Mouse (Mus musculus) midbrain, embryonic 12.5 days (tissue): ENCODE measurements around the gene Plxnb2. TPM values are rescaled to one million over a fixed set of nuclear protein-coding genes. Genes with fewer than 3 reads are reported as not detected.

Experiments used
- ATAC-seq: fragments of 200-750 bp; cut with Nextera tagmentation; 2 replicates; pipeline ENCODE4 v1.8.0; 2017; ENCODE audit warnings: low read depth, moderate TSS enrichment, moderate library complexity; ENCODE audit not compliant: low FRiP score
- H3K27ac ChIP-seq: fragments of 300-500 bp; sonication (generic); replicated peaks from 2 replicates; pipeline ENCODE4 v1.5.1; 2016; ENCODE audit warnings: mild to moderate bottlenecking
- H3K27me3 ChIP-seq: fragments of 300-500 bp; sonication (generic); 2 replicates; pipeline ENCODE4 v1.6.1; 2016; ENCODE audit warnings: mild to moderate bottlenecking
- H3K36me3 ChIP-seq: fragments of 300-500 bp; sonication (generic); 2 replicates; pipeline ENCODE4 v1.6.1; 2016
- H3K4me1 ChIP-seq: fragments of 300-500 bp; sonication (generic); 2 replicates; pipeline ENCODE4 v1.6.1; 2016
- H3K4me2 ChIP-seq: fragments of 300-500 bp; sonication (generic); replicated peaks from 2 replicates; pipeline ENCODE4 v1.6.1; 2016; ENCODE audit warnings: mild to moderate bottlenecking, moderate library complexity
- H3K4me3 ChIP-seq: fragments of 300-500 bp; sonication (generic); 2 replicates; pipeline ENCODE4 v1.5.1; 2016; ENCODE audit warnings: mild to moderate bottlenecking
- H3K9ac ChIP-seq: fragments of 300-500 bp; sonication (generic); replicated peaks from 2 replicates; pipeline ENCODE4 v1.6.1; 2016; ENCODE audit warnings: mild to moderate bottlenecking, moderate library complexity
- H3K9me3 ChIP-seq: fragments of 300-500 bp; sonication (generic); 2 replicates; pipeline ENCODE4 v1.6.1; 2016; ENCODE audit warnings: mild to moderate bottlenecking
- WGBS: fragments of 180-500 bp; shearing (Covaris S2); methylation state at CpG from one replicate; pipeline ENCODE4 v1.1.7; 2016; 5-methylcytosine and 5-hydroxymethylcytosine counted together
- microRNA-seq: library from miRNA; unstranded; fragments of <30 nt; microRNA quantifications from one replicate; pipeline ENCODE4, GENCODE M21; 2017
- polyA plus RNA-seq: library from polyadenylated mRNA; unstranded; fragments of >200 nt; fragmentation: Nextera tagmentation; extraction: Ambion mirVana; gene quantifications from 2 replicates; pipeline ENCODE4 v1.2.1, GENCODE M21; 2016

Plxnb2 gene
- polyA plus RNA-seq, 1 experiment from 2014 or later, result 164 TPM

- Histone ChIP-seq H3K27me3 (no peaks in the 10 kb centered on the region), H3K4me1 (no peaks in the 10 kb centered on the region), H3K27ac (no peak overlapping the region), H3K4me3 (no peak overlapping the region), H3K4me2 (no peak overlapping the region), H3K9me3 (no peaks in the 10 kb centered on the region), H3K9ac (no peak overlapping the region), H3K36me3 (peaks cover 92% of the 10 kb centered on the region)
- no peak for ATAC-seq
- WGBS, result 81% methylated on average over 9 of the region's 9 CpGs
Measured at GRCm38 (mm10) chr15:89110147-89110546, 70.4 kb downstream of the Plxnb2 start.

GRCm38 (mm10) chr15:89106976-89107375 is 73.6 kb downstream of the Plxnb2 start:
- ATAC-seq, result no peak
- Histone ChIP-seq H3K27me3 (no peaks in the 10 kb centered on the region), H3K4me1 (no peaks in the 10 kb centered on the region), H3K9ac (no peak overlapping the region), H3K9me3 (no peaks in the 10 kb centered on the region), H3K27ac (no peak overlapping the region), H3K4me2 (no peak overlapping the region), H3K4me3 (no peak overlapping the region), H3K36me3 (peaks cover 95% of the 10 kb centered on the region)
- 97% methylated on average over 1 of the region's 1 CpGs for WGBS

GRCm38 (mm10) chr15:89106073-89106472 is 74.5 kb downstream of the Plxnb2 start:
- H3K27me3 ChIP-seq, result no peaks in the 10 kb centered on the region
- WGBS, result 89% methylated on average over 13 of the region's 13 CpGs

More at GRCm38 (mm10) chr15:89106073-89106472, 74.5 kb downstream of the Plxnb2 start:
- H3K4me1 ChIP-seq, result no peaks in the 10 kb centered on the region
- H3K4me2 ChIP-seq, result no peak overlapping the region
- no peak overlapping the region for H3K4me3 ChIP-seq
- no peaks in the 10 kb centered on the region for H3K9me3 ChIP-seq
- ATAC-seq, result no peak
- H3K36me3 ChIP-seq, result peaks cover 96% of the 10 kb centered on the region
- H3K27ac ChIP-seq, result no peak overlapping the region
- no peak overlapping the region for H3K9ac ChIP-seq

Small RNAs within 50 kb of the gene (microRNA-seq; reads per million reads assigned to microRNA genes)
- gene Mir6958 (8.1 reads per million, percentile 24 among the genes with 10 or more reads in this experiment), gene Mir7118 (not detected)

Other genes starting within 250 kb of the Plxnb2 start
- gene Ttll8, start 226.4 kb downstream of the Plxnb2 start, polyA plus RNA-seq, result not detected in 2 replicates
- gene Mlc1, start 201.8 kb downstream of the Plxnb2 start, polyA plus RNA-seq, result 3.8 and 4.7 TPM in 2 replicates
- gene Mov10l1, start 197.9 kb downstream of the Plxnb2 start, polyA plus RNA-seq, result not detected in 2 replicates
- 1.6 and 2.1 TPM in 2 replicates for gene Panx2, start 121.1 kb downstream of the Plxnb2 start, polyA plus RNA-seq
- gene Trabd, start 105.7 kb downstream of the Plxnb2 start, polyA plus RNA-seq, result 47.9 and 49.2 TPM in 2 replicates
- gene Selenoo, start 91.7 kb downstream of the Plxnb2 start, polyA plus RNA-seq, result 23.7 and 28.1 TPM in 2 replicates
- 25.0 and 25.1 TPM in 2 replicates for gene Tubgcp6, start 57.7 kb downstream of the Plxnb2 start, polyA plus RNA-seq
- gene Hdac10, start 52.1 kb downstream of the Plxnb2 start, polyA plus RNA-seq, result 20.3 and 25.1 TPM in 2 replicates
- 14.5 and 20.1 TPM in 2 replicates for gene Mapk12, start 40.1 kb downstream of the Plxnb2 start, polyA plus RNA-seq
- gene Mapk11, start 31.2 kb downstream of the Plxnb2 start, polyA plus RNA-seq, result 45.7 and 50.2 TPM in 2 replicates
- 53.3 and 58.6 TPM in 2 replicates for gene Dennd6b, start 15.7 kb upstream of the Plxnb2 start, polyA plus RNA-seq
- 63.7 and 68.5 TPM in 2 replicates for gene Ppp6r2, start 30.8 kb upstream of the Plxnb2 start, polyA plus RNA-seq
- 91.7 and 94.0 TPM in 2 replicates for gene Sbf1, start 134.5 kb upstream of the Plxnb2 start, polyA plus RNA-seq
- gene Adm2, start 141.9 kb upstream of the Plxnb2 start, polyA plus RNA-seq, result not detected in 2 replicates
- gene Miox, start 153.6 kb upstream of the Plxnb2 start, polyA plus RNA-seq, result not detected in 2 replicates
- 44.3 and 48.8 TPM in 2 replicates for gene Lmf2, start 174.9 kb upstream of the Plxnb2 start, polyA plus RNA-seq
- gene Ncaph2, start 174.9 kb upstream of the Plxnb2 start, polyA plus RNA-seq, result 164 and 170 TPM in 2 replicates
- 5.8 TPM in 2 replicates for gene Sco2, start 193.1 kb upstream of the Plxnb2 start, polyA plus RNA-seq
- 1.4 and 1.9 TPM in 2 replicates for gene Tymp, start 196.3 kb upstream of the Plxnb2 start, polyA plus RNA-seq
- 0.51 and 1.2 TPM in 2 replicates for gene Odf3b, start 198.5 kb upstream of the Plxnb2 start, polyA plus RNA-seq
- not detected in 2 replicates for gene Klhdc7b, start 204.1 kb upstream of the Plxnb2 start, polyA plus RNA-seq
- gene Syce3, start 229.7 kb upstream of the Plxnb2 start, polyA plus RNA-seq, result not detected in 2 replicates
- 0.90 and 1.1 TPM in 2 replicates for gene Cpt1b, start 245.1 kb upstream of the Plxnb2 start, polyA plus RNA-seq
- gene C730034F03Rik, start 248.8 kb upstream of the Plxnb2 start, polyA plus RNA-seq, result 5.7 and 7.0 TPM in 2 replicates
- not detected in 2 replicates for gene Gm44502, start 248.9 kb upstream of the Plxnb2 start, polyA plus RNA-seq
- 67.5 and 68.0 TPM in 2 replicates for gene Chkb, start 249.1 kb upstream of the Plxnb2 start, polyA plus RNA-seq